Mouse (Mus musculus) B cell, adult 67 days (primary cell): ENCODE data around the gene Heph. TPM values are rescaled to one million over a fixed set of nuclear protein-coding genes. Genes with fewer than 3 reads are reported as not detected.

ENCODE experiments used
- total RNA-seq, 2 experiments: library from RNA; stranded (reverse); gene quantifications; 4 replicates each; pipeline ENCODE4 v1.2.4; 2023

Gene Heph
- total RNA-seq = not detected

GRCm38 (mm10) chrX:96455149-96455548 lies at the start of gene Heph:
Gene Heph (plus strand): TSS chrX:96455359.

GRCm38 (mm10) chrX:96456201-96456963 lies 1.2 kb downstream of the Heph start, which contains the start of gene Hsf3:
Gene Hsf3 (minus strand): TSS chrX:96456294.

Other genes starting within 250 kb of the Heph start
- gene Vsig4, start 161.9 kb upstream of the Heph start, total RNA-seq = not detected
- not detected for gene Hsf3, start 935 bp downstream of the Heph start, total RNA-seq